Mouse (Mus musculus) E14TG2a.4 (cell line): Measurements from ENCODE around the gene Cops3.
A peak's percentile ranks its signal among the peaks of the same experiment; 100 is the strongest.

ENCODE experiments used
- H3K27me3 ChIP-seq: 2 replicates; pipeline ENCODE4 v1.6.1; 2014; ENCODE audit warnings: low read length, control low read depth; ENCODE audit not compliant: insufficient read depth
- H3K36me3 ChIP-seq: 2 replicates; pipeline ENCODE4 v1.6.1; 2014; ENCODE audit warnings: low read length, control low read depth; ENCODE audit not compliant: insufficient read depth
- H3K4me1 ChIP-seq: replicated peaks from 2 replicates; pipeline ENCODE4 v1.6.1; 2014; ENCODE audit warnings: low read depth, low read length, control low read depth
- H3K4me3 ChIP-seq: replicated peaks from 2 replicates; pipeline ENCODE4 v1.5.1; 2014; ENCODE audit warnings: mild to moderate bottlenecking, low read length
- H3K9me3 ChIP-seq: 2 replicates; pipeline ENCODE4 v1.6.1; 2014; ENCODE audit warnings: low read length, control low read depth
- CTCF ChIP-seq: conservative IDR thresholded peaks from 2 replicates; pipeline ENCODE4 v1.5.1; 2014; ENCODE audit warnings: low read length
- NANOG ChIP-seq: IDR thresholded peaks from 2 replicates; pipeline ENCODE4 v1.6.1; 2014; ENCODE audit warnings: borderline replicate concordance, low read length, mixed read lengths
- POU5F1 ChIP-seq: IDR thresholded peaks from 2 replicates; pipeline ENCODE4 v1.6.1; 2014; ENCODE audit warnings: low read length, borderline replicate concordance

The Cops3 gene

GRCm38 (mm10) chr11:59793390-59793789 lies 46.2 kb downstream of the Cops3 start:
- peaks cover 73% of the 10 kb centered on the region for H3K36me3 ChIP-seq
- TF ChIP-seq NANOG = no peak
- no peak for TF ChIP-seq POU5F1
- no peak for TF ChIP-seq CTCF
- H3K9me3 ChIP-seq = no peaks in the 10 kb centered on the region
- H3K27me3 ChIP-seq = no peaks in the 10 kb centered on the region
- peaks cover 20% of the 10 kb centered on the region for H3K4me1 ChIP-seq
- no peak overlapping the region for H3K4me3 ChIP-seq

- H3K27me3 ChIP-seq = peaks cover 10% of the 10 kb centered on the region
- H3K4me3 ChIP-seq = no peak overlapping the region
- peaks cover 21% of the 10 kb centered on the region for H3K4me1 ChIP-seq
- no peaks in the 10 kb centered on the region for H3K9me3 ChIP-seq
- TF ChIP-seq CTCF (no peak), POU5F1 (no peak), NANOG (no peak)
- H3K36me3 ChIP-seq = peaks cover 45% of the 10 kb centered on the region
These were observed 50.3 kb downstream of the Cops3 start for GRCm38 (mm10) chr11:59789311-59789710.

- peak within 1 kb of the TSS; percentile 85 for H3K4me3 ChIP-seq
- peaks cover 17% of the 10 kb centered on the region for H3K4me1 ChIP-seq
- H3K27me3 ChIP-seq = peaks cover 10% of the 10 kb centered on the region
- no peak for TF ChIP-seq POU5F1
- no peak for TF ChIP-seq NANOG
- TF ChIP-seq CTCF = no peak
- H3K9me3 ChIP-seq = no peaks in the 10 kb centered on the region
- peaks cover 38% of the 10 kb centered on the region for H3K36me3 ChIP-seq
These were observed 52.3 kb downstream of the Cops3 start, which contains the start of gene Pld6 for GRCm38 (mm10) chr11:59787199-59787781. Gene Pld6, minus strand, starts transcription at chr11:59787645.

GRCm38 (mm10) chr11:59786444-59787198 lies 53.0 kb downstream of the Cops3 start:
- H3K4me3 ChIP-seq = peak overlapping the region; percentile 85
- no peak for TF ChIP-seq CTCF
- TF ChIP-seq NANOG = no peak
- TF ChIP-seq POU5F1 = no peak

GRCm38 (mm10) chr11:59783591-59783990 lies 56.0 kb downstream of the Cops3 start:
- TF ChIP-seq POU5F1 (no peak), NANOG (no peak), CTCF (no peak)
- no peaks in the 10 kb centered on the region for H3K9me3 ChIP-seq
- peaks cover 10% of the 10 kb centered on the region for H3K27me3 ChIP-seq
- H3K4me3 ChIP-seq = no peak overlapping the region
- H3K4me1 ChIP-seq = peaks cover 32% of the 10 kb centered on the region
- H3K36me3 ChIP-seq = peaks cover 24% of the 10 kb centered on the region

More at GRCm38 (mm10) chr11:59786444-59787198, 53.0 kb downstream of the Cops3 start:
- peaks cover 10% of the 10 kb centered on the region for H3K27me3 ChIP-seq
- H3K4me1 ChIP-seq = peaks cover 21% of the 10 kb centered on the region
- H3K36me3 ChIP-seq = peaks cover 31% of the 10 kb centered on the region
- H3K9me3 ChIP-seq = no peaks in the 10 kb centered on the region

- TF ChIP-seq CTCF = no peak
- H3K4me1 ChIP-seq = peaks cover 32% of the 10 kb centered on the region
- no peak overlapping the region for H3K4me3 ChIP-seq
- H3K36me3 ChIP-seq = peaks cover 28% of the 10 kb centered on the region
- H3K27me3 ChIP-seq = peaks cover 10% of the 10 kb centered on the region
- H3K9me3 ChIP-seq = no peaks in the 10 kb centered on the region
These were observed 57.5 kb downstream of the Cops3 start for GRCm38 (mm10) chr11:59782091-59782590.

GRCm38 (mm10) chr11:59780241-59780640 lies 59.4 kb downstream of the Cops3 start:
- Histone ChIP-seq H3K36me3 (peaks cover 41% of the 10 kb centered on the region), H3K4me1 (peaks cover 21% of the 10 kb centered on the region), H3K4me3 (no peak overlapping the region), H3K9me3 (no peaks in the 10 kb centered on the region), H3K27me3 (0 out of 2 replicates have a peak, but pooled peaks cover under 1% of the 10 kb centered on the region)
- TF ChIP-seq POU5F1 (no peak), NANOG (no peak), CTCF (no peak)

- no peaks in the 10 kb centered on the region for H3K9me3 ChIP-seq
- no peaks in the 10 kb centered on the region for H3K27me3 ChIP-seq
- H3K4me3 ChIP-seq = no peak overlapping the region
- H3K4me1 ChIP-seq = peaks cover 21% of the 10 kb centered on the region
- TF ChIP-seq CTCF = no peak
- no peak for TF ChIP-seq NANOG
- no peak for TF ChIP-seq POU5F1
- H3K36me3 ChIP-seq = peaks cover 39% of the 10 kb centered on the region
These were observed 60.2 kb downstream of the Cops3 start for GRCm38 (mm10) chr11:59779406-59779805.

- H3K4me3 ChIP-seq = no peak overlapping the region
- H3K27me3 ChIP-seq = no peaks in the 10 kb centered on the region
- H3K36me3 ChIP-seq = peaks cover 42% of the 10 kb centered on the region
- TF ChIP-seq POU5F1 = no peak
- no peak for TF ChIP-seq NANOG
- no peak for TF ChIP-seq CTCF
- H3K4me1 ChIP-seq = peaks cover 21% of the 10 kb centered on the region
- no peaks in the 10 kb centered on the region for H3K9me3 ChIP-seq
These were observed 60.8 kb downstream of the Cops3 start for GRCm38 (mm10) chr11:59778874-59779223.
